Mouse (Mus musculus): ENCODE measurements around the gene Npas3. TPM values are rescaled to one million over a fixed set of nuclear protein-coding genes. Genes with fewer than 3 reads are reported as not detected.

The Npas3 gene
- total RNA-seq, 1 experiment from 2014 or later: 1.6 TPM

GRCm38 (mm10) chr12:54067886-54068756 lies 819.6 kb downstream of the Npas3 start:
- DNase-seq: peak; percentile 74

- DNase-seq: no peak
Measured at GRCm38 (mm10) chr12:54068757-54069146, 820.3 kb downstream of the Npas3 start.

- DNase-seq: no peak
Measured at GRCm38 (mm10) chr12:54074012-54074411, 825.5 kb downstream of the Npas3 start.

DNA sequence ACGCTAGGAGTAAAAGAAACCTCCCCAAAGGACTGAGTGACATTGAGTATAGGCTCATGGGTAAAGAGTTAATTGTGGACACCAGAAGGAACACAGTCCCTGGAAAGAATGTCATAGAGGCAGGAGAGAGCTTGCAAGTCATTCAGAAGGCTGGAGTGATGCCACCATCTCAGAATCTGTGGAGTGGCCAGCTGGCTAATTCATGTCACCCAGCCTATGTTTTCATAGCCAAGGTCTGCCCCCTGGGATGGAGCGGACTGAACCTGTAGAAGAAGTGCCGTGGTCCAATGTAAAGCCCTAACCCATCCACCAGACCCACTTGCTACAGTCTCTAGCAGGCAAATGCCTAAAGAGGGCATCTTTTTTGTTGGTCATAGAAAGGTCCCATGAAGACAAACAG lies 832.5 kb downstream of the Npas3 start:
- DNase-seq: no peak

DNA sequence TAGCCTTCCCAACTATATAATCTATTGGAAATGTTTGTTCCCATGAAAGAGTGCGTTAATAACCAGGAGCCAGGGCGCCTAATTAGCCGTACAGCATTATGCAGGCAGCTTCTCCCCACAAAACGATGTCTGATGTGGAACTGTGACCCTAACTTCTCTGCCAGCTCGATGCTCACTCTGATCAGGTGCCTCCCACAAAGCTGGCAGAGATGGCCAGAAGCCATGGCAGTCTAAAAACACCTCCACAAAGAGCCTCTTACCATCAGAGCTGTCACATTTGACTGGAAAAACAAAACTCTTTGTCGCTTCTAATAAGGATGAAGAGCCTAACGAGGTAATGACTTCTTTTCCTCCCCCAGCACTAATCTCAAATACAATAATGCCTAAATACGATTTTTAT lies 845.3 kb downstream of the Npas3 start:
- no peak for DNase-seq

GRCm38 (mm10) chr12:54096492-54096891 lies 848.0 kb downstream of the Npas3 start:
- no peak for DNase-seq

DNA sequence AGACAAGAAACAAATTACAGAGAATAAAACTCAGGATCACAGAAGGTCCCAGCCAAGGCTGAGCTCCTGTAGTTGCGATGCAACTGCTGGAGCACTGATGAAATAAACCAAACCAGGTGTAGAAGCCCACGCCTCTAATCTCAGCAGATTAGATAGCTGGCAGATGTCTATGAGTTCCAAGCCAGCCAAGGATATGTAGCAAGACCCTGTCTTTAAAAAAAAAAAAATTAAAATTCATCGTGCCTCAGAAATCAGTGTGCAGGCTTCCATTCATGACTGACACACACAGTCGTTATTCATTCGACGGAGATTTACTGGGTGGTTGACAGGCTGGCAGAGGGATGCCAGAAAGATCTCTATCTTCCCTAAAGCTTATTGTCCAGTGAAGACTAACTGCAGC lies 849.7 kb downstream of the Npas3 start:
- DNase-seq: no peak

GRCm38 (mm10) chr12:54098785-54099184 lies 850.3 kb downstream of the Npas3 start:
- DNase-seq: peak; percentile 87

GRCm38 (mm10) chr12:54099458-54099857 lies 851.0 kb downstream of the Npas3 start:
- DNase-seq: no peak

DNA sequence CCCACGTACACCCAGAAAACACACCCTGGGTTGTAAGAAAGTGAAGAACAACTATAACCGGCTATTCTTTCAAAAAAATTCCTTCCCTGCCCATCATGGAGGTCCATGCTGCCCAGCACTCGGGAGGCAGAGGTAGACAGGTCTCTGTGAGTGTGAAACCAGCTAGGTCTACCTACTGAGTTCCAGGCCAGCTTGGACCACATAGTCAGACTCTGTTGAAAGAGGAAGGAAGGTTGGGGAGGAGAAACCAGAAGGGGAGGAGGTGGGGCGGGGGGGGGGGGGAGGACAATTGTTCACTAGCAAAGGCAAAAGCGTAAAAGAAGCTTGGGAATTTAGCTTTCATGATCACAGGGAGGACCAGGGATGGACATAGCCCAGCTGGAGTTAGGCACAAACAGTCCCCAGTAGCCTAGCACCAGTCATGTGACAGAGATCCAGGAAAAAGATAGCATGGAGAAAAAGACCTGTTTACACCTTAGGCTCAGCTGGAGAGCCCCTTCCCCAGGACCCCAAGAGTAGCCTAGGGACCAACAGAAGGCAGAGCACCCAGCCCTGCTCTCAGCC lies 852.9 kb downstream of the Npas3 start:
- no peak for DNase-seq

- no peak for DNase-seq
Measured at GRCm38 (mm10) chr12:54102500-54102899, 854.0 kb downstream of the Npas3 start.

GRCm38 (mm10) chr12:54105531-54105930 lies 857.1 kb downstream of the Npas3 start:
- DNase-seq: no peak

DNA sequence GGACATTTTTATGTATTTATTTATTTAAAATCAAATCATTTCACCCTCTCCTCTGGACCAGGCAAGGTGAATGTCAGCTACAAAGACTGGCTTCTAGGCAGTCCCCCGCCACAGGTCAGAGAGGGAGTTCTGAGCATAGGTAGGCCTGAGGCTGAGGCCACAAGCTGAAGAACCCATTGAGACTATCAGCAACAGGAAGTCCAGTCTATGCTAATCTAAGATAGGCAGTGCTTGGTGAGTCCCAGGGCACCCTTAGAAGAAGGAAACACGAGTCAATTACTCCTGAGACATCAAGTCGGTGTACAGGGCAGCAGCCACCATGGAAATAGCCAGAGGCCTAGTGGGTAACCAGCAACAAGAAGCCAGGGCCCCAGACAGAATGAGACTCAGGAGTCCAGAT lies 857.5 kb downstream of the Npas3 start:
- DNase-seq: no peak

- DNase-seq: no peak
Measured at GRCm38 (mm10) chr12:54110342-54110741, 861.9 kb downstream of the Npas3 start.

DNA sequence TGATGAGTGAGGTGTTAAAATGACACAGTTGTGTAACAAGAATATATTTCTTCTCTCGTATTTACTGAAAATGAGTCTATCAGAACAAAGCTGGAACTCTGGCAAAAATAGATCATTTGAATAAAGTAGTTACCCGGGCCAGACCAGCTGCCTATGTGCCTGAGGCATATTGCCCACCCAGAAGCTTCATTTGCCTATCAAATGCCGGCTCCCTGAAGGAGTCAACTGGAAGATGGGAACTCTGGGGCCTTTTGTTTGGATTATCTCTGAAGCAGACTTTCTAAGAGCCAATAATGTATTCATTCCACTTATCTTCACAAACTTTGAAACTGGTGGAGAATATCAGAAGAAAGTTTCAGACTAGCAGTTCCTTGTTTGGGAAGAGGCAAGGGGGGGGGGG lies 862.5 kb downstream of the Npas3 start:
- no peak for DNase-seq

GRCm38 (mm10) chr12:54120386-54120785 lies 871.9 kb downstream of the Npas3 start:
- DNase-seq: no peak

- no peak for DNase-seq
Measured at GRCm38 (mm10) chr12:54121286-54121685, 872.8 kb downstream of the Npas3 start.
